Mouse (Mus musculus): Measurements from ENCODE around the gene Fibcd1.

DNA sequence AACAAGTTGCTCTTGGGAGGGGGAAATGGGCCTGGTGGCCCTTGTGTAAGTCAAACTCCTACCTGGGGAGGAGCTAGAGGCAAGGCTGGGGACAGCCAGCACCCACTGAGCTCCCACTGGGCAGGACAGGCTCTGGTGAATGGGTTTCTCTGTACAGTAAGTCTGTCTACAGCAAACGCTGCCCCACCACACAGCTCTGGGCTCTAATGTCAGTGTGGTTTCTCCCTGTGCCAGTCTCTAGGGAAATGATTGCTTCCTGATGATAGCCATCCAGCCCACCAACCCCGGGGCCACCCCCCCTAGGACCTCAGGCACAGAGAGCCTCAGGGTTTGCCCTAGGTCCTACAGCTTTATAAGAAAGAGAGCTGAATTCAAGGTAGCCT is 36.5 kb downstream of the Fibcd1 start:
- TF ChIP-seq CTCF (IDR thresholded peaks at IDR 0.05; ENCODE audit: borderline replicate concordance, insufficient read depth, low read depth, low read length) (no peak), POLR2A (IDR thresholded peaks at IDR 0.05; ENCODE audit: borderline replicate concordance, insufficient read depth, low read length) (no peak)

All from cerebellum, adult 2 months (tissue).